Mouse (Mus musculus): ENCODE results near the gene Fam199x.

- TF ChIP-seq CTCF (conservative IDR thresholded peaks at IDR 0.05 in 1 of 2, IDR thresholded peaks at IDR 0.05 in 1 of 2; ENCODE audit: low read depth in 2 of 2, low read length in 2 of 2): no peak
- no peak for TF ChIP-seq BHLHE40 (IDR thresholded peaks at IDR 0.05; ENCODE audit: low read depth, low read length)
- no peak for TF ChIP-seq POLR2A (IDR thresholded peaks at IDR 0.05; ENCODE audit: low read depth, low read length)
- no peak for TF ChIP-seq ZC3H11A (IDR thresholded peaks at IDR 0.05; ENCODE audit: low read depth, low read length)
- TF ChIP-seq POLR2AphosphoS2 (IDR thresholded peaks at IDR 0.05; ENCODE audit: low read depth, low read length): no peak
- no peak for TF ChIP-seq USF2 (conservative IDR thresholded peaks at IDR 0.05; ENCODE audit: low read depth, low read length)
- no peak for TF ChIP-seq UBTF (IDR thresholded peaks at IDR 0.05; ENCODE audit: low read depth, low read length)
- no peak for TF ChIP-seq EP300 (IDR thresholded peaks at IDR 0.05; ENCODE audit: low read length)
- TF ChIP-seq JUN (IDR thresholded peaks at IDR 0.05; ENCODE audit: insufficient read depth, low read depth, low read length): no peak
- no peak for TF ChIP-seq MAX (IDR thresholded peaks at IDR 0.05; ENCODE audit: low read length)
- TF ChIP-seq ELF1 (IDR thresholded peaks at IDR 0.05; ENCODE audit: low read depth, low read length): no peak
- no peak for TF ChIP-seq CHD2 (IDR thresholded peaks at IDR 0.05; ENCODE audit: low read length)
- no peak for TF ChIP-seq KAT2A (IDR thresholded peaks at IDR 0.05; ENCODE audit: insufficient replicate concordance, low read length)
Observed at GRCm38 (mm10) chrX:137031726-137032125, 17.7 kb upstream of the Fam199x start.

Measured in CH12.LX (cell line).